Mouse (Mus musculus) midbrain, embryonic 16.5 days (tissue): Measurements from ENCODE around the gene Ercc6l2. TPM values are rescaled to one million over a fixed set of nuclear protein-coding genes. Genes with fewer than 3 reads are reported as not detected.
A peak's percentile ranks its signal among the peaks of the same experiment; 100 is the strongest.
"Not testable (repeated sequence)": the region's sequence is repeated elsewhere in the genome, so short reads cannot be mapped to it uniquely, and the experiment has no call there.

ENCODE experiments used
- ATAC-seq: fragments of 200-750 bp; cut with Nextera tagmentation; 2 replicates; pipeline ENCODE4 v1.8.0; 2017; ENCODE audit warnings: moderate TSS enrichment
- H3K27ac ChIP-seq: fragments of 300-500 bp; sonication (generic); 2 replicates; pipeline ENCODE4 v1.5.1; 2014; ENCODE audit warnings: mild to moderate bottlenecking, low read length, mixed read lengths
- H3K27me3 ChIP-seq: fragments of 300-500 bp; sonication (generic); 2 replicates; pipeline ENCODE4 v1.6.1; 2014; ENCODE audit warnings: low read depth, low read length, mixed read lengths; ENCODE audit not compliant: control insufficient read depth, insufficient read depth
- H3K36me3 ChIP-seq: fragments of 300-500 bp; sonication (generic); 2 replicates; pipeline ENCODE4 v1.6.1; 2014; ENCODE audit warnings: mild to moderate bottlenecking, low read length, moderate library complexity, mixed read lengths; ENCODE audit not compliant: control insufficient read depth, insufficient read depth
- H3K4me1 ChIP-seq: fragments of 300-500 bp; sonication (generic); 2 replicates; pipeline ENCODE4 v1.6.1; 2014; ENCODE audit warnings: mild to moderate bottlenecking, low read length, mixed read lengths; ENCODE audit not compliant: control insufficient read depth, insufficient read depth
- H3K4me2 ChIP-seq: fragments of 300-500 bp; sonication (generic); 2 replicates; pipeline ENCODE4 v1.6.1; 2014; ENCODE audit warnings: mild to moderate bottlenecking, low read length, mixed read lengths
- H3K4me3 ChIP-seq: fragments of 300-500 bp; sonication (generic); 2 replicates; pipeline ENCODE4 v1.5.1; 2014; ENCODE audit warnings: low read depth, mild to moderate bottlenecking, low read length, moderate library complexity, mixed read lengths
- H3K9ac ChIP-seq: fragments of 300-500 bp; sonication (generic); 2 replicates; pipeline ENCODE4 v1.6.1; 2014; ENCODE audit warnings: low read depth, low read length, mixed read lengths
- H3K9me3 ChIP-seq: fragments of 300-500 bp; sonication (generic); replicated peaks from 2 replicates; pipeline ENCODE4 v1.6.1; 2014; ENCODE audit warnings: mild to moderate bottlenecking, low read length, mixed read lengths; ENCODE audit not compliant: control insufficient read depth, poor library complexity, severe bottlenecking
- WGBS: fragments of 180-500 bp; shearing (Covaris S2); extraction: QIAGEN DNeasy Blood & Tissue Kit; methylation state at CpG from one replicate; pipeline ENCODE4 v1.1.7; 2014; 5-methylcytosine and 5-hydroxymethylcytosine counted together
- polyA plus RNA-seq: library from polyadenylated mRNA; unstranded; fragments of >200 nt; fragmentation: Nextera tagmentation; extraction: Ambion mirVana; gene quantifications from 2 replicates; pipeline ENCODE4 v1.2.1, GENCODE M21; 2015

Ercc6l2 gene
- polyA plus RNA-seq, 1 experiment from 2014 or later, result 13.5 TPM

GRCm38 (mm10) chr13:63917776-63918621 lies 103.0 kb downstream of the Ercc6l2 start:
- Histone ChIP-seq H3K9me3 (peaks cover 5% of the 10 kb centered on the region; the same call in 1 of the 2 replicates), H3K27ac (peak overlapping the region; percentile 77), H3K9ac (peak overlapping the region; percentile 44), H3K36me3 (no peaks in the 10 kb centered on the region), H3K4me1 (peaks cover 14% of the 10 kb centered on the region), H3K4me2 (peak overlapping the region; percentile 38), H3K27me3 (peaks cover 13% of the 10 kb centered on the region), H3K4me3 (peak overlapping the region; percentile 1; the same call in 1 of the 2 replicates)
- peak; percentile 60 for ATAC-seq
- WGBS, result 3% methylated on average over 11 of the region's 11 CpGs

GRCm38 (mm10) chr13:63918733-63919422 lies 103.8 kb downstream of the Ercc6l2 start:
- 33% methylated on average over 18 of the region's 18 CpGs for WGBS
- H3K9ac ChIP-seq, result peak overlapping the region; percentile 44
- H3K27me3 ChIP-seq, result peaks cover 13% of the 10 kb centered on the region

GRCm38 (mm10) chr13:63924036-63924435 lies 109.0 kb downstream of the Ercc6l2 start:
- 70% methylated on average over 2 of the region's 6 CpGs for WGBS

More at GRCm38 (mm10) chr13:63918733-63919422, 103.8 kb downstream of the Ercc6l2 start:
- Histone ChIP-seq H3K27ac (peak overlapping the region; percentile 77), H3K4me3 (no peak overlapping the region), H3K9me3 (peaks cover 5% of the 10 kb centered on the region; the same call in 1 of the 2 replicates), H3K4me2 (peak overlapping the region; percentile 38), H3K4me1 (peaks cover 14% of the 10 kb centered on the region), H3K36me3 (no peaks in the 10 kb centered on the region)
- peak; percentile 78 for ATAC-seq

GRCm38 (mm10) chr13:63927326-63927725 lies 112.3 kb downstream of the Ercc6l2 start:
- H3K27ac ChIP-seq, result no peak overlapping the region
- ATAC-seq, result no peak
- no peak overlapping the region for H3K4me3 ChIP-seq

More at GRCm38 (mm10) chr13:63924036-63924435, 109.0 kb downstream of the Ercc6l2 start:
- not testable (repeated sequence) for H3K27me3 ChIP-seq, ATAC-seq, H3K9ac ChIP-seq, H3K4me2 ChIP-seq, H3K4me3 ChIP-seq, H3K27ac ChIP-seq, H3K4me1 ChIP-seq, H3K36me3 ChIP-seq, H3K9me3 ChIP-seq

GRCm38 (mm10) chr13:63929351-63929750 lies 114.3 kb downstream of the Ercc6l2 start:
- Histone ChIP-seq H3K27me3 (no peaks in the 10 kb centered on the region; the same call in none of the 2 replicates), H3K9me3 (no peaks in the 10 kb centered on the region), H3K4me1 (no peaks in the 10 kb centered on the region), H3K9ac (no peak overlapping the region), H3K27ac (no peak overlapping the region), H3K4me3 (no peak overlapping the region), H3K4me2 (no peak overlapping the region), H3K36me3 (no peaks in the 10 kb centered on the region)
- WGBS, result 43% methylated on average over 1 of the region's 1 CpGs
- peak; percentile 82 for ATAC-seq

More at GRCm38 (mm10) chr13:63927326-63927725, 112.3 kb downstream of the Ercc6l2 start:
- Histone ChIP-seq H3K27me3 (no peaks in the 10 kb centered on the region; the same call in 1 of the 2 replicates), H3K4me2 (no peak overlapping the region), H3K9me3 (no peaks in the 10 kb centered on the region), H3K4me1 (no peaks in the 10 kb centered on the region), H3K9ac (no peak overlapping the region), H3K36me3 (no peaks in the 10 kb centered on the region)
- 83% methylated on average over 4 of the region's 4 CpGs for WGBS

- H3K27ac ChIP-seq, result no peak overlapping the region
- H3K4me1 ChIP-seq, result no peaks in the 10 kb centered on the region
- ATAC-seq, result 0 out of 2 replicates have a peak, but pooled peaks have one; percentile 10
- H3K4me3 ChIP-seq, result no peak overlapping the region
- no peaks in the 10 kb centered on the region for H3K36me3 ChIP-seq
- no peaks in the 10 kb centered on the region; the same call in none of the 2 replicates for H3K27me3 ChIP-seq
- H3K4me2 ChIP-seq, result no peak overlapping the region
- 71% methylated on average over 5 of the region's 5 CpGs for WGBS
- no peaks in the 10 kb centered on the region for H3K9me3 ChIP-seq
- no peak overlapping the region for H3K9ac ChIP-seq
These were observed 115.0 kb downstream of the Ercc6l2 start for GRCm38 (mm10) chr13:63929917-63930515.

GRCm38 (mm10) chr13:63930525-63930924 lies 115.5 kb downstream of the Ercc6l2 start:
- no peak overlapping the region for H3K4me3 ChIP-seq
- H3K36me3 ChIP-seq, result no peaks in the 10 kb centered on the region
- no peaks in the 10 kb centered on the region for H3K9me3 ChIP-seq
- H3K4me2 ChIP-seq, result no peak overlapping the region
- no peaks in the 10 kb centered on the region; the same call in none of the 2 replicates for H3K27me3 ChIP-seq
- no peak overlapping the region for H3K27ac ChIP-seq
- WGBS, result 72% methylated on average over 10 of the region's 10 CpGs
- H3K9ac ChIP-seq, result no peak overlapping the region
- no peaks in the 10 kb centered on the region for H3K4me1 ChIP-seq
- ATAC-seq, result 0 out of 2 replicates have a peak, but pooled peaks have one; percentile 39

GRCm38 (mm10) chr13:63936369-63936768 lies 121.3 kb downstream of the Ercc6l2 start:
- no peaks in the 10 kb centered on the region for H3K36me3 ChIP-seq
- no peaks in the 10 kb centered on the region for H3K4me1 ChIP-seq
- H3K27ac ChIP-seq, result no peak overlapping the region
- 89% methylated on average over 9 of the region's 9 CpGs for whole genome bisulfite sequencing
- H3K4me2 ChIP-seq, result no peak overlapping the region
- no peak overlapping the region for H3K9ac ChIP-seq
- ATAC-seq, result no peak
- H3K9me3 ChIP-seq, result no peaks in the 10 kb centered on the region
- peaks cover 15% of the 10 kb centered on the region for H3K27me3 ChIP-seq
- no peak overlapping the region for H3K4me3 ChIP-seq
